Mouse (Mus musculus) layer of hippocampus, postnatal 36 days (tissue): ENCODE data around the gene Chst1. TPM values are rescaled to one million over a fixed set of nuclear protein-coding genes. Genes with fewer than 3 reads are reported as not detected.

Experiments used
- DNase-seq, 2 experiments: peaks; one replicate each; pipeline ENCODE4 v3.0.0; 2022
- total RNA-seq, 2 experiments: library from RNA; stranded (reverse); gene quantifications; 2 replicates each; pipeline ENCODE4 v1.2.3; 2021

Chst1 gene
- 100 to 1,000 TPM; 267 to 302 TPM for total RNA-seq

DNA sequence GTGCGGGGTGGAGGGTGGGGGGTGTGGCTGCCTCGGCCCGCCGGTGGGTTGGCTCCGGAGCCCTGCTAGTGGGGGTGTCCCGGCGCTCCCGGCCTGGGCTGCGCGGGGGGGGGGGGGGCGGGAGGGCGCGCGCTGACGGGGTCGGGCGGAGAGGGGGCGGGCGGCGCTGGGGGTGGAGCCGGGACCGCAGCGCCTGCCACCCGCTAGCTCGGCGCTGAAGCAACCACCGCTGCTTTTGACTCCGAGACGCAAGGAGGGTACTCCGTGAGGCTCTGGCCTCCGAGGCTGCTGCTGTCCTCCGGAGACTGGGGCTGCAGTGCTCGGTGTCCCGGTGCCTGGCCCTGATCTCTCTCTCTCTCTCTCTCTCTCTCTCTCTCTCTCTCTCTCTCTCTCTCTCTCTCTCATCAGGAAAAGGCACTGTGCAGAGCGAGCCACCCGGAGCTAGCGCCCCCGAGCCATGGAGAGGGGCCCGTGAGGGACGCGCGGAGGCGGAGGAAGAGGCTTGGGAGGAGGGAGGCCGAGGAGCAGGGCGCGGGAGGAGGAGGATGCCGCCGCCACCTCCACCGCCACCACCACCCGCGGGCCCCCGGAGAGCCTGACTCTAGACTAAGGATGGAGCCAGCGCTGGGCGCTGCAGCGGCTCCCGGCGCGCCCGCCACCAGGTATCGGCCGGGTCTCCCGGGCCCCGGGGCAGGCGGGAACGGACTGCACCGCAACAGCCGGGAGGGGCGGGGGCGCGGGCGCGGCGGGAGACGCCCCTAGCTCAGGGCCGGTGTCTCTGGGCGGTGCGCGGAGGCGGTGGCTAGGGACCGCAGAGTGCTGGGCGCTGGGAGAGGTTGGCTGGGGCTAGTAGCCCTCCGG lies at the start of gene Chst1:
Gene Chst1 (plus strand): TSS at position 221 of the 861 bp plus-strand sequence.
- DNase-seq, result peak in 1 of 2 experiments; percentile 67

DNA sequence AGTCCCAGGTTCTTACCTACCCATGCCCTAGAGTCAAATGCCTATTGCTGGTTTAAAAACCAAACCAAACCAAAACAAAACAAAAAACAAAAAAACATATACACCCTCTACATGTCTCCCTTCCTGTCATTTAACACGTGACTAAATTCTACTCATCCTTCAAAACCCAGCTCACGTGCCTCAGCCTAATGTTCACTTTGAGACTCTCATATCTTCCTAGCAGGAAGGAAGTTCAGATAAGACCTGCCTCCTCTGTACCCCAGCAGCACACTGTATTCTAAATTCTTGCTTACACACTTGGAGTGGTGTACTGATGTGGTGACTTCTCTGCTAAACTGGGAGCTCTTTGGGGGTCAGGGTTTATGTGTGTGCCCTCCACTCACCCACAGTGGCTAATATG lies 49.5 kb upstream of the Chst1 start:
- DNase-seq, result no peak

DNA sequence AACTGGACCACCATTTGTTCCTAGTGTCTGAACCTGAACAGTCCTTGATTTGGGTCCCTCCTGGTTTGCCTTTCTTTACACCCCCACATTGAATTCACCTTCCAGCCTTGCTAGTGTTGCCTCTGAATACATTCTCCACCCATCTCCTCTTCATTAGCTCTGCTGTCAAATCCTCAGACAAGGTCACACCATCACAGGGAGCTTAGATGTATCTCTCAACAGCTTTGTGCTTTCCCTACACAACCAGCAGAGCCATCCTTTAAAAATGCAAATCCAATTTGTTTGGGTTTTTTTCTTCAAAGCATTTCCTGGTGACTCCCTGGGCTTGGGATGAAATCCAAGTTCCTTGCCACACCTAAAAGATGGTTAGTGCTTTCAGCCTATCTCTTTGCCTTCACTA lies 45.0 kb upstream of the Chst1 start:
- no peak for DNase-seq

DNA sequence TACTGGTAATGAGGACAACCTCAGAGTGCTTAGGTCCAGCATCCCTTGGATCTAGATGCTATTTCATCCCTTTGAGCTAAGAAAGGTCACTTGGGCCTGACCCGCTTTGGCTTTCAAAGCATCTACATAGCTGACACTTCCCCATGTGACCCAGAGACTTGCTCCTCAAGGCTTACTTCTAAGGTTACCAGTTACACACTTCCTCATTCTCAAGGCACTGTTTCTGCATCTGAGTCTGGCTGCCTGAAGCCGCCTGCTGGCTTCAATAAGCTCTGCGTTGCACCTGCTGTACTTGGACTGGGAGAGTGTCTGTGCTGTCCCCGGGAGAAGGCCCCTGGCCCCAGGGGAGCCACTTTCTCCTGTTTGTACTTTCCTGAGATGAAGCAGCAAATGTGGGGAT lies 36.6 kb upstream of the Chst1 start:
- DNase-seq, result no peak

DNA sequence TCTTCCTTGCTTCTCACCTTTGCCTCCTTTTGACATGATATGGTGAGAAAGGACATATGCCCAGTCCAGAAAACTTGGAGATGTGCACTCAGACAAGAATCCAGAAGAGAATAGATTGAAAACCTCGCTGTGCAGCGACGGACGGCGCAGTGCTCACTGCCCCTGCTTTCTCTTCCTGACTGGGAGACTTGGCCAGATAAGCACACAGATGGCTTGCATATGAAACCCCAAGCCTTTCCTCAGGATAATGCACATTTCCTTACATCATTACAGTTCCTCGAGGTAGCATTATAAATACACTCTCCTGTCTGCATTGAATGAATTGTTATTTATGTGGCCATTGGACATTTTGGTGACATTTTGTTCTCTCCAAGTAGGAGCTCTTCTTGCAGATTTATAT lies 28.9 kb upstream of the Chst1 start:
- no peak for DNase-seq

DNA sequence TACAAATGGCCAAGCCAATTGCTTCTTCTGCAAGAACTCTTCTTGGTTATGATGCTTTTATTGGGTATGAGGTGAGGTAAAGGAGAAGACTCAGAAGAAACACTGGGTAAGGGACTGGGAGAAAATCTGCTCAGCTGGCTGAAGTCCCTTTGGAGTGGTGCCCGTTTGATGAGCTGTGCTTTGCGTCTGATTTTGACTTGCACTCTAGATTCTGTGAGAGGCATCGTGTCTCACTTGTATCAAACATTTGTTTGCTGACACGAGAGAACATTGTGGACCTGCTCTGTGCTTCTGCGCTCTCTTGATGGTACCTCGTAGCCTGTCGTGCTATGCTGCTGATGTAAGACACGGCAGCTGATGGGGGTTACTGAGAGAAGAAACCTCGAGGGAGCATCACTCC lies 21.7 kb upstream of the Chst1 start:
- DNase-seq, result peak; percentile 13 to 27

DNA sequence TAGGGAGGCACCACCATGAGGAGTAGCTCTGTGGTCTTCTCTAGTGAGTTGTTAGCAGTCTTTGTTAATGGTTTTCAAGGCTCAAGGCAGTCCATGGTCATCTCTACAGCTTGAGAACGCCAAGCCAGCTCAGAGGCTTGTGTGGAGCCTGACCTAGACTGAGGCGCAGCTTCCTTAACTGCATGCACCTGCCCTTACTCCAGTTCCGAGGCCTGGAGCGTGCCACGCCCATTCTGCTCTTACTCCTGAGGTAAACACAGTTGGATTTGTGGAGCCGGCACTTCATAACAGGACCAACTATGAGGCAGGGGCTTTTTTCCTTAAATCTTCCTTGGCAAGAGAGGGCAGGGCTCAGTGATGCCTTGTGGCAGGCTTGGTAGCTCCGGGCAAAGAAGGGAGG lies 18.2 kb upstream of the Chst1 start:
- DNase-seq, result no peak

DNA sequence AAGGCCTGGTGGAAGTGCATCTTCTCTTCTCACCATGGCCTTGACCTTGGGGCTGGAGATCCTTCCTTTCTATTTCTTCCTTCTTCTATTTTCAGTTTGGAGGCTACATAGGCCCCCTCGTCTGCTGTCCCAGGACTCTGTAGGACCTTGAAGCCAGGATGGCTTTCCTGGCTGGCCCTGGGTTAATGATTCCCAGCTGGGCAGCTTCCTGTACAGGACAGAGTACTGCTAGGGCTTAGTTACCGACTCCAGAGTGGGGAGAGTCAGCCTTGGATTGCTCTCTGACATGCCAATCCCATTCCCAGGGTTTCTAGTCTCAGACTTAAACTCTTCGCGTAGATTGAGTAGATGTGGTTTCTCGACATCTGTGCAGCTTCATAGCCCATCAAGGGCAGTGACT lies 16.9 kb upstream of the Chst1 start:
- no peak for DNase-seq

DNA sequence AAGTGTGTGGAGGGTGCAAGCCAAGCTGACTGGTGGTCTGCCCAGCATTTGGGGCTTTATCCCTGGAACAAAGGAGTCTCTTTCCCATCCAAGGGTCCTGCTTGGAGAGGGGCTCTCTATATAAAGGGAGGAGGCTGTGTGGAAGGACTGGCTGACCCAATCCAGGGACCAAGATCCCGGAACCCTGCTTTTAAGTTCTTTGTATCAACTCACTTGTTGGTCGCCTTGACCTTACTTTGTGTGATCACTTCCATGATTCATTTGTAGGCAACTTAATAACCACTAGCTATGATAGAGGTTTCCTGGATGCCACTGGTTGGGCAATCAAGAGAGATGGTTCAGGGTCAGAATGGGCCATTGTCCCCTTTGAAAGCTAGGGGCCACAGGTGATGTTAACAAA lies 11.7 kb upstream of the Chst1 start:
- no peak for DNase-seq

DNA sequence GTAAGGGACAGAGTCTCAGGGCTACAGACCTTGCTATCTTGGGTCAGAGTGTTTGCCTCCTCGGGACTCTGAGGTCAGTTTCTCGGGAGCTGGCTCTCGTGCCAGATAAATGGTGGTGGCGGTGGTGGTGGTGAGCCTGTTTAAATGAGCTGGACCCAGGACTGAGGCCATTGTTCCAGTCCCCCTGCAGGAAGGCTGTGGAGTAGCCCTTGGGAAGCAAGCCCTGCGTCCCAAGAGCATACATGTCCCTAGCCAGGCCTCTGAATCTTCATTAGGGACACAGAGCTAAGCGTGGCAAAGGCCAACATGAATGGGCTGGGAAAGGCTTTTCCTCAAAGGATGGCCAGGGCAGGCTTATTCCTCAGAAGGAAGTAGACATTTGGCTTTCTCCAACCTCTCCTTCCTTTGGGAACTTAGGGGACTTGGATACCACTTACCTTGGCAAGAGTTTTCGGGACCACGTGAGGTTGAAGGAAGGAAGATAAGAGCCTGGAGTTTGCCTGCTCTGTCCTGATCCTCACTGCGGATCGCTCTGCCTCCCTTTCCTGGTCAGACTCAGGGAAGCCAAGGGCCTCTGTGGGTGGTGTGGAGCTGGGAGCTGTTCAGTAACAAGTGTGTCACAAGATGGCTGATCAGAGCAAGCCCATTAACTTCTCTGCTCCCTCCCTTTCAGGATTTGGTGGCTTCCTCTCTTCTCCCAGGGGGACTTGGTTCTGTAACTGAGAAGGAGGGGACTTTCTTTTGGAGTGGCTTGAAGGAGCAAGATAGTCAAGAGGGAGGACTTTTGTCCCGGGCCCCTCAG lies 4.4 kb upstream of the Chst1 start:
- DNase-seq, result no peak

DNA sequence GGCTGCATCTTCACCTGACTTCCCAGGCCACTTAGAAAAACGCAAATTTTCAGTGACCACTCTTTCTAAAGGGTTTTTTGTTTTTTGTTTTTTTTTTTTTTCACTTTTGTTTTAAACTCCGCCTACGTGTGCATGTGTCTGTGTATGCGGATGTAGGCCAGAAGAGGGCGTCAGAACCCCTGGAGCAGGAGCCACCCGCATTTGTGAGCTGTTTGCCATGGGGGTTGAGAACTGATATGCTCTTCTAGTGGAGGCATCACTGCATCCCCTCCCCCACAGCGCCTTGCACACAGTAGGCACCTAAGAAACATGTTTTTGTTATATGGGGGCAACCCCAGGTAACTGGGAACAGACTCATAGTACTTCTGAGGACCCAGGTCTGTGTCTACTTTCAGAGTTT lies 2.2 kb upstream of the Chst1 start:
- peak in 1 of 2 experiments; percentile 70 for DNase-seq

DNA sequence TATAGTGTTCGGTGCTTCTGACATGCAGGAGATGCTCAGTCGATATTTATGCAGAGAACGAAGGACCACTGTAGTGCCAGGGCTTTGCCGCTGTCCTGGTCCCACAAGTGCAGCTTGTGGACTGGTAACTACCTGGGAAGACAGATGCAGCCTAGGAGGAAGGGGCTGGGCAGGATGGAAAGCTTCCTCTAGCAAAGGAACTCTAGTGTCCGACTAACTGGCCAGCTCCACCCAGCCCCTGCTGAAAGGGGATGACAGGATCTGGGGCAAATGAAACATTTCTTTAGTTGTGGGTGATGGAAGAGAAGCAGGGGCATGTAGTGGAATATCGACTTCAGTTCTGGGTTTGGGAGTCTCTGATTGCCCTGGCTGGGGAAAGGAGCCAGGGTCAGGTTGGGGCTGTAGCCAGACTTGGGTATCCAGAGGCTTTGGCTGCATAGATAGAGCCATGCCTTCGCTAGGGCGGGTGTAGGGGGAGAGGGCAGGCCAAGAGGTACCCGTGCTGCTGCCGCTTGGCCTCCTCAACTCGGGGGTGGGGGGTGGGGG lies 493 bp upstream of the Chst1 start:
- DNase-seq, result no peak

DNA sequence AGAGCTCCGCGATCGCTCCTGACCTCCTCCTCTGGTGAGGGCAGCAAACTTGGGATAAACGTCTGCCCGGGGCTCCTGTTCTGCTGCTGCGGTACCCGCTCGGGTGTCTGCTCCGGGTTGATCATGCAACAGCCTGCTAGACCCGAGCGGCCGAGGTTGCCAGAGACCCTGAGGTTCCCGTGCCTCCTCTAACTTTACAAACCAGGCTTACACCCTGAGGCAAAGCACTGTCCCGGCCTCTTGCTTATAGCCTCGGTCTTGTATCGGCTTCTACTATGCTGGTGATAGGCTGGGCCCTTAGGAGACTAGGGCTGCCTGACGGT lies 802 bp downstream of the Chst1 start:
- peak in 1 of 2 experiments; percentile 53 for DNase-seq

DNA sequence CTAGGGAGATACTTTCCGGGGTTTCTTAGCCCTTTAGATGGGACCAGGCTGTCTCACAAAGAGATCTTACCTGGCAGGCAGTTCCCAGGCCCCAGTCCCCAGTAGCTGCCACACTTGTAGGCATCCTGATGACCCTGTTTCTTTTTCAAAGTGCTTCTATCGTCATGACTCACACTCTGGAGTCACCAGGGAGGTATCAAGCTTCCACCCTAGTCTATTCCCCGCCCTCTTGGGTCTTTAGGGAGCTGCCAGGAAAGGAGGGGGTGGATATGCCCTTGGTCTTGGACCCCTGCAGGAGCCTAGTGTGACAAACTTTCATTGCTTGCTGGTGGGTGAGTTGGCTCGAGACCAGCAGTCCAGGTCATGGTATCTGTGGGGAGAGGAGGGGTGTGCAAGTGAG lies 1.7 kb downstream of the Chst1 start:
- no peak for DNase-seq

DNA sequence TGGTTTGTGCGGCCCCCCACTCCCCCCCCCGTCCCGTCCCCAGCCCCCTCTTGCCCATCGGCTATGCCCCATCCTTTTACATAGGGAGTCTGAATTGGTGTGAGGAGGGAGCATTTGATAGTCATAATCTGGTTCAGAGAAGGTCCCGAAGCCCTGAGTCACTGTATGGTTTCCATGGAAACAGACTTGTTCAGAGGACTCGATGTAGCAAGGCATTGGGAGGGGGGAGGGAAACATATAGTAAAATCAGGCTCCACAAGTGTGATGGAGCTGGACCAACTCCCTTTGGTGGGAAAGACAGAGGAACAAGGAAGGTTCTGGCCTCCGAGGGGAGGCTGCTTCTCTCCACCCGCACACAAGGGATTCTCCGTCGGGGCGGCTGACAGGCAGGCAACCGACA lies 2.6 kb downstream of the Chst1 start:
- DNase-seq, result no peak

DNA sequence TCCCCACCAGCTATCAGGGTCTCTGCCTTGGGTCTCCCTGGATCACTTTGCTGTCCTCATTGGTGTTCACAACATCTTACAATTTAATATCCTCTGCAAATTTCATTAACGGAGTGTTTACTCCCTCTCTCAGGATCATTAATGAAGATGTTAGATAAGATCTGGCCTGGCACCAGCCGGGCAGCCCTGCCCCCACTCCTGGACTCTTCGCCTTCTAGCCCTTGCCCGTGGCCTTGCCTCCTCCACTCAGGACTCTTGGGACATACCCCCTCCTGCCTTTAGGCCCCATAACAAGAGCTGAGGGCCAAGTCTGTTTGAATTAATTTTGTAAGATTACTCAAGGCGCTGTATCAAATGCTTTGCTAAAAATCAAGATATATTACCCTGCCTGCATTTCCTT lies 4.1 kb downstream of the Chst1 start:
- DNase-seq, result no peak

DNA sequence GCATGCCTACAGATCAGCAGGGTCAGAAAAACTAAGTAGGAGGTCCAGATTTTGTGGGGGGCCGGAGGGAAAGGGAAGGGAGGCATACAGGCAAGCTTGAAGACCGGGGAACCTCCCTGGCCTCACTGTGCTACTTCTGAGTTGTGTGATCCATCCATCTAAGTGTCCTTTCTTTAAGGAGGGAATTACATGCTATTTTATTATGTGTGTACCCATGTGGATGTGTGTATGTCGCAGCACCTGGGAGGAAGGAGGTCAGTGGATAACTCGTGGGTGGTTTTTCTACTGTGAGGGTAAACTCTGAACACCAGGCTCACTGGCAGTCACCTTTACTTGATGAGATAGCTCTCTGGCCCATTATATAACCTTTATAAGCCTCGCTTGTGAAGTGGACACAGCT lies 5.1 kb downstream of the Chst1 start:
- no peak for DNase-seq

DNA sequence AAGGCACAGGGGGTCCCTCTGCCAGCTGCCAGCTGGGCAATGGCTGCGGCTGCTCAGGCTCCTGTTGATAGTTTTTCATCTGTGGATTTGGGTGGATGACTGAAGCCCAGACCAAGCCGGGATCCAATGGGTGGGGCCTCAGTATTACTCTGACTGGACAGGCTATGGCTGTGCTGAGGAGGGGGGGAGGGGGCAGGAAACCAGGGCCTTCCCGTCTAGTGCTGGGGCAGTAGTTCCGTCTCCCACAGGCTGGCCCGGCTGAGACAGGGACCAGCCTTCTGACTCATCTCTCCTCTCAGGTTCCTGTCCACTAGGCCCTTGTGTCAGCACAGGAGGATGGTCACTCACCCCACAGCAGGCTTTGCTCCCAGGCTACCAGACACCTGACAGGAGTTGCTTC lies 6.5 kb downstream of the Chst1 start:
- DNase-seq, result no peak

DNA sequence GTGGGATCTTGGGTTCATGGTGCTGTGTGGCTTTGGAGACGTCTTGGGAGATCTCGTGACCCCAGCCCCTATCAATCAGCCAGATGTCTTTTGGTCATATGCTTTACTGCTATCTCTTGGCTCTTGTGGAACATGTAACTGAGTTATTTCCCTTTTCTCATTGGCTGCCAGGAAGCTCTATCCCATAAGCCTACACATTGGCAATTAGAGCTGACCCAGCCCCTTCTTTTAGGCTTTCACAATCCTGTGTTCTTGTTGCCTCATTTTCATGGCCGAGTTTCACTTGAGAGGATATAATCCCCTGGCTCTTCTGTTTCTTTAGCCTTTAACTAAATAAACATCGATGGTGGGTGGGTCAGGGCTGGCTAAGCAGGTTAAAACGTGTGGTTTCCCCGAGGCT lies 7.6 kb downstream of the Chst1 start:
- DNase-seq, result no peak

DNA sequence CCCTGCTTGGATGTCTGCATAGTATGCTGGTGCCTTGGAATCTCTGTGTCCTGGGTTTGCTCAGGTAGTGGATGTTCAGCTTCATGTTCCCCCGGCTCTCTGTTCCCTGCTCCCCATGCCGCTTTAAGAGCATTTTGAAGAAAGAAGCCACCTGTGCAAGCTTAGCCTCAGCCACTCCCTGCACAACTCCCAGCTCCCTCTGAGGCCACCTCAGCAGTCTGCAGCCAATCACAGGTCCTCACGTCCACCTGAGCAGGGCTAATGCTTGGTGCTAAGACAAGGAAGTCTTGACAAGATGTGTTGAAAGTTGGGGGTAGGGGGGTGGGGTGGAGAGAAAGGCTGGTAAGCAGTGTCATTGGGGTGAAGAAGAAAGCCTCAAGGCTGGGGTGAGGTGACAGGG lies 8.1 kb downstream of the Chst1 start:
- DNase-seq, result no peak

DNA sequence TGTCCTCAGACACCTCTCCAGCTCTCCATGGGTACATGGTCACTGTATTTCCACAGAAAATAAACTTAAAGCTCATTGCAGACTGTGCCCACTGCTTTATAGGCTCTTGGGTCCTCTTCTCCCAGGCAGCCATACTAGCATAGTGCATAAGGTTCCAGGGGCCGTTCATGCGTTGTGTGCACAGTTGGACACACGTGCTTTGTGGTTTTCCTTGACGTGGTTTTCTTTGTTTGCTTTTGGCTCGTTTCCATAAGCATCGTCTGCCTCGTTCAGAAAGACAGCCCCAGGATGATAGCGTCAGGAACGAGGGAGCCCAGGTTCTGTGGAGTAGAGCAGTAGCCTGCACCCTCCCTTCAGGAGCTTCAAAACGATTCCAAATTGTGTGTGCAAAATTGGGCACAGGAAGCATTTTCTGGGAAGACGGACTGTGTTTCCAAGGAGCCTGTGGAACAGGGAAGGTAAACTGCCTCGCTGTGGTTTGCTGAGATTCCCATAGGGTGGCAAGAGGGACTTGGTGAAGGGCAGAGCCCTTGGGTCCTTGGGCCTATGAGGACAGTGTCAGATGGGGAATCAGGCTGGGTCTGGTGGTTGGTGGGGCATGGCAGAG lies 8.6 kb downstream of the Chst1 start:
- DNase-seq, result peak in 1 of 2 experiments; percentile 38

DNA sequence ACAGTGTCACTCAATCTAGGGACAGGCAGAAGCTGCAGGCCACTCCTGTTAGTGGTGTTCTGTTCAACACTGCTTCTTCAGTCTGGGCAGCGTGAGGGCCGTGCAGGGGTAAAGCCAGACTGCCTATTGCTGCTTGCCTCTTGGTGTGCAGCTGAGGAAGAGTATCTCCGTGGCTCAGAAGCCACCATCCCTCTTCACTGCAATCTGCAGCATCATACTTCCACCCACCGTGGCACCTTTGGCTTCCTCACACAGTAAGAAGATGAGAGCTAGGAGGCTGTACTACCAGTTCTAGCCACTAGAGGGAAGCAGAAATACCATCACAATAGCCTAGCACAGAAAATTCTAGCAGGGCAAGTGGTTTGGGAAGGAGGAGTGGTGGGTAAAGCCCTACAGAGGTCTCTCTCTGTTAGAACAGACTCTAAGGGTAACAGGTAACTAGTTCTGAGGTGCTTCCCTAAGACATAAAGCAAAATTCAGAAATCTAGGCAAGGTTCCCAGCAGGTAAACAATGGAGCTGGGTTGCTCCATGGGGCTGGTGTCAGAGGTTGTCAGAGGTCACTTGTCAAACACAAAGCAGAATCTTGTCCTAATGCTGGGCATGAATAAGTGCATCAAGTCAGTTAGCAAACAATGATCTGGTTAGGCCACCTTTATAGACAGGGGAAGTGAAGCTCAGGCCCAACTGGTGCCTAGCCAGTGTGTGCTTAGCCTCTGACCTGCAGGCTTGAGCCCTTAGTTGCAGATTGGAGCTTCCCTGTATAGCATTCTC lies 9.5 kb downstream of the Chst1 start:
- peak in 1 of 2 experiments; percentile 61 for DNase-seq
